8 mouse cellular contexts compared by ENCODE assay signal in the genomic region with DNA sequence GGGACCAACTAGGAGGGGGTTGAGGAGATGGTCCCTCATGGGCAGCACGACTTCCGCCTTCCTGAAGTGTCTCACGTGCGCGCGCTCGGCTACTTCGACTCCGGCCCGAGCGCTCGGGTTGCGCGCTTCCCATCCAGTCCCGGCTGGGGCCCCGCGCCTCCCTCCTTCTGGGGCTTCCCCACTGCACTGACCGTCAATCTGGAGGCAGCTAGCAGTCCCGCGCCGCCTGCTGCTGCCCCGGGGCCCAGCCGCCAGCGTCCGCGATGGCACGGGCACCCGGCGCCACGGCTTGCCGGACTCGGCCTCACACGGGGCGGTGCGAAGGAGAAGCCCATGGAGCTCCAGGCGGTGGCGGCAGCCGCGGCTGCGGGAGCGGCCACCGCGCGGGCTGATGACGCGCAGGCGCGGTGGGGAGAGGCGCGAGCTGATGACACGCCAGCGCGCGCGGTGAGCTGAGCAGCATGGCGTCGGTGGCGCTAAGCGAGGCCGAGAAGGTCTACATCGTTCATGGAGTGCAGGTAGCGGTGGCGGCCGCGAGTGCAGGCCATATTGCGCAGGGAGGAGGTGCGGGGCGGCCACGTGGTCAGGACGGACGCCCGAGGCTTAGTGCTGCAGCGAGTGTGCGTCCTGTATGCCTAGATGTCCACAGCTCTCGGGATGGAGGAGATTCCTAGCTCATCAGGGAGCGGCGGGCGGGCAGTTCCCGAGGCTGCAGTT. TPM values are rescaled to one million over a fixed set of nuclear protein-coding genes. Genes with fewer than 3 reads are reported as not detected.
DNase-seq lines count a peak whose midpoint lies in the region; ATAC-seq and TF ChIP-seq lines count a peak whose summit lies in the region.

Gene Zdhhc3, minus strand, starts transcription at position 401 of the 717 bp plus-strand sequence.
Gene Exosc7, plus strand, starts transcription at position 411 of the 717 bp plus-strand sequence.

- H3K4me2 ChIP-seq in forebrain, embryonic 15.5 days (replicated peaks) = peak within 1 kb of the TSS; percentile 69

- peak; percentile 81 for DNase-seq in ES-CJ7 (ENCODE audit: low read depth, low spot score)
- DNase-seq in cerebellum, adult 11 months = peak; percentile 86
- peak; percentile 75 for DNase-seq in heart, postnatal 25 days (ENCODE audit: low spot score)
- peak; percentile 80 to 92 for DNase-seq in layer of hippocampus, adult 18-20 months (ENCODE audit: low spot score in 2 of 2)
- DNase-seq in lung, adult 2 months = peak; percentile 89
- DNase-seq in thymus, adult 18-20 months = peak; percentile 64 to 66

- H3K27ac ChIP-seq in forebrain, embryonic 15.5 days (replicated peaks) = peak within 1 kb of the TSS; percentile 92

- ATAC-seq in forebrain, embryonic 15.5 days (replicated peaks) = peak; percentile 94
- peak; percentile 85 for ATAC-seq in neutrophil, adult 5-6 weeks (ENCODE audit: extremely low read depth, insufficient number of reproducible peaks, low FRiP score, poor library complexity, severe bottlenecking)

- H3K9ac ChIP-seq in forebrain, embryonic 15.5 days (replicated peaks) = peak within 1 kb of the TSS; percentile 85

- peak within 1 kb of the TSS; percentile 74 for H3K4me3 ChIP-seq in forebrain, embryonic 15.5 days
- H3K4me3 ChIP-seq in lung, adult 2 months (replicated peaks; ENCODE audit: extremely low read depth, low read depth, low read length) = peak within 1 kb of the TSS; percentile 74

- peak; percentile 87; the same call in 1 of the 2 replicates for TF ChIP-seq POLR2A in lung, adult 2 months (IDR thresholded peaks at IDR 0.05; ENCODE audit: borderline replicate concordance, extremely low read depth, low read depth, low read length)

- no peaks in the 10 kb centered on the region for H3K36me3 ChIP-seq in forebrain, embryonic 15.5 days

- no peaks in the 10 kb centered on the region for H3K9me3 ChIP-seq in forebrain, embryonic 15.5 days

- intact Hi-C loops in heart, postnatal 25 days (cut with DNase I) = loop anchor here (10.0 kb wide), 1 partner anchor 378 kb away; no protein-coding TSS in a partner anchor

- under 1% methylated on average over 77 of the region's 79 CpGs for WGBS in forebrain, embryonic 15.5 days
- under 1% methylated on average over 79 of the region's 79 CpGs for WGBS in lung, adult 2 months

- no peak for TF ChIP-seq CTCF in lung, adult 2 months (IDR thresholded peaks at IDR 0.05; ENCODE audit: insufficient read depth, low read length)

- H3K4me1 ChIP-seq in forebrain, embryonic 15.5 days = peaks cover 24% of the 10 kb centered on the region
- peaks cover 2% of the 10 kb centered on the region; the same call in 1 of the 2 replicates for H3K4me1 ChIP-seq in lung, adult 2 months (ENCODE audit: control insufficient read depth, insufficient read depth, low read length)

- no peaks in the 10 kb centered on the region for H3K27me3 ChIP-seq in forebrain, embryonic 15.5 days

RNA-seq across cellular contexts. Expression of gene Zdhhc3, which starts in this region (rescaled TPM):
- 80.8 and 81.0 TPM in 2 replicates for polyA plus RNA-seq in forebrain, embryonic 15.5 days (2015; fragmentation: Nextera tagmentation; extraction: Ambion mirVana)
- 10 to 100 TPM; 42.8 TPM for total RNA-seq in heart, postnatal 25 days (2021)
- 10 to 100 TPM; 57.5 to 62.1 TPM for total RNA-seq in layer of hippocampus, adult 18-20 months (2021)
- 253 and 404 TPM in 2 replicates for polyA plus RNA-seq in lung, adult 2 months (2012; rRNA removed)
- 26.5 and 27.1 TPM in 2 replicates for total RNA-seq in neutrophil, adult 5-6 weeks (2017)

RNA-seq across cellular contexts. Expression of gene Exosc7, which starts in this region (rescaled TPM):
- polyA plus RNA-seq in forebrain, embryonic 15.5 days (2015; fragmentation: Nextera tagmentation; extraction: Ambion mirVana) = 92.6 and 98.2 TPM in 2 replicates
- total RNA-seq in heart, postnatal 25 days (2021) = 10 to 100 TPM; 28.0 to 30.2 TPM
- total RNA-seq in layer of hippocampus, adult 18-20 months (2021) = 10 to 100 TPM; 41.1 to 41.9 TPM
- polyA plus RNA-seq in lung, adult 2 months (2012; rRNA removed) = 57.4 and 80.6 TPM in 2 replicates
- 35.0 and 42.7 TPM in 2 replicates for total RNA-seq in neutrophil, adult 5-6 weeks (2017)

Comparison
In these comparisons a context has a peak if more than half of its experiments do, and no peak if none do; other contexts are left out.
1. Peak in every context shown above with its lines: DNase-seq, ATAC-seq, H3K4me3 ChIP-seq and H3K27ac ChIP-seq.